Mouse (Mus musculus) heart, embryonic 14.5 days (tissue): ENCODE results near the gene Ubtf. TPM values are rescaled to one million over a fixed set of nuclear protein-coding genes. Genes with fewer than 3 reads are reported as not detected.

Source experiments
- ATAC-seq: fragments of 200-750 bp; cut with Nextera tagmentation; 2 replicates; pipeline ENCODE4 v1.8.0; 2017; ENCODE audit warnings: low read depth, moderate TSS enrichment; ENCODE audit not compliant: insufficient number of reproducible peaks, insufficient read depth, low FRiP score
- H3K27ac ChIP-seq, 2 experiments: fragments of 200-500 bp in 1 of 2; fragments of 300-500 bp in 1 of 2; sonication (generic) in 1 of 2; replicated peaks in 1 of 2; 2 replicates each; pipeline ENCODE4 v1.5.1; 2012 to 2014; ENCODE audit warnings: low read depth in 2 of 2, low read length in 2 of 2, control low read depth in 1 of 2, mild to moderate bottlenecking in 1 of 2, mixed read lengths in 1 of 2; ENCODE audit not compliant: control insufficient read depth in 1 of 2, insufficient read depth in 1 of 2
- H3K27me3 ChIP-seq: fragments of 300-500 bp; sonication (generic); 2 replicates; pipeline ENCODE4 v1.6.1; 2014; ENCODE audit warnings: mild to moderate bottlenecking, low read length, control low read depth; ENCODE audit not compliant: control insufficient read depth, insufficient read depth
- H3K36me3 ChIP-seq: fragments of 300-500 bp; sonication (generic); 2 replicates; pipeline ENCODE4 v1.6.1; 2014; ENCODE audit warnings: mild to moderate bottlenecking, control low read depth, low read length, mixed read lengths; ENCODE audit not compliant: control insufficient read depth, insufficient read depth
- H3K4me1 ChIP-seq, 2 experiments: fragments of 200-500 bp in 1 of 2; fragments of 300-500 bp in 1 of 2; sonication (generic) in 1 of 2; 2 replicates each; pipeline ENCODE4 v1.6.1; 2012 to 2014; ENCODE audit warnings: low read length in 2 of 2, control low read depth in 1 of 2, mixed read lengths in 1 of 2; ENCODE audit not compliant: control insufficient read depth in 2 of 2, insufficient read depth in 2 of 2
- H3K4me2 ChIP-seq: fragments of 300-500 bp; sonication (generic); 2 replicates; pipeline ENCODE4 v1.6.1; 2014; ENCODE audit warnings: mild to moderate bottlenecking, low read length
- H3K4me3 ChIP-seq, 2 experiments: fragments of 200-500 bp in 1 of 2; fragments of 300-500 bp in 1 of 2; sonication (generic) in 1 of 2; 2 replicates each; pipeline ENCODE4 v1.5.1; 2012 to 2014; ENCODE audit warnings: low read length in 2 of 2, mild to moderate bottlenecking in 2 of 2, control low read depth in 1 of 2, low read depth in 1 of 2, moderate library complexity in 1 of 2; ENCODE audit not compliant: control insufficient read depth in 1 of 2, insufficient read depth in 1 of 2
- H3K9ac ChIP-seq: fragments of 300-500 bp; sonication (generic); 2 replicates; pipeline ENCODE4 v1.6.1; 2014; ENCODE audit warnings: mild to moderate bottlenecking, low read length
- H3K9me3 ChIP-seq: fragments of 300-500 bp; sonication (generic); 2 replicates; pipeline ENCODE4 v1.6.1; 2016; ENCODE audit warnings: low read length, control low read depth; ENCODE audit not compliant: control insufficient read depth
- WGBS: fragments of 180-500 bp; shearing (Covaris S2); extraction: QIAGEN DNeasy Blood & Tissue Kit; methylation state at CpG from one replicate; pipeline ENCODE4 v1.1.7; 2014; 5-methylcytosine and 5-hydroxymethylcytosine counted together
- polyA plus RNA-seq: library from polyadenylated mRNA; unstranded; fragments of >200 nt; fragmentation: Nextera tagmentation; extraction: Ambion mirVana; gene quantifications from 2 replicates; pipeline ENCODE4 v1.2.1, GENCODE M21; 2014

The Ubtf gene
- polyA plus RNA-seq, 1 experiment from 2014 or later: 53.6 TPM

DNA sequence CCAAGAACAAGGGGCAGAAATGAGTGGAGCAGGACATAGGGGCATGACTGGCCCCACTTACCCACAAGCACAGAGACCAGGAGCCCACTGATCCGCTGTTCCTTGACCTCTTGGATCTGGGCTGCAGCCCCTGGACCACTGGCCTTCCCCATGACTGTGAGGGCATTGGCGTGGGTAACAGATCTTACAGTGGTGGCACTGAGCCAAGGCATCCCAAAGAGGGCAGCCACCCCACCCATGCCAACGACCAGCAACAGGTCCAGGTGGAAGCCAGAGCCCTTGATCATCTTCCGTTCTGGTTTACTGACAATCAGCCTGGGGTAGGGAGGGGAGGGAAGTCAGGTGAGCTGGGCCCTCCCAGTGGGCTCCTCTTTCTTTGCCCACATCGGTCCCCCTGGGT lies 32.8 kb upstream of the Ubtf start:
- H3K4me2 ChIP-seq: no peak overlapping the region
- no peak for ATAC-seq
- no peaks in the 10 kb centered on the region for H3K4me1 ChIP-seq
- WGBS: 49% methylated on average over 5 of the region's 5 CpGs
- no peak overlapping the region for H3K9ac ChIP-seq
- no peaks in the 10 kb centered on the region for H3K36me3 ChIP-seq
- H3K9me3 ChIP-seq: no peaks in the 10 kb centered on the region
- no peak overlapping the region for H3K27ac ChIP-seq
- H3K4me3 ChIP-seq: no peak overlapping the region
- peaks cover 28% of the 10 kb centered on the region for H3K27me3 ChIP-seq

DNA sequence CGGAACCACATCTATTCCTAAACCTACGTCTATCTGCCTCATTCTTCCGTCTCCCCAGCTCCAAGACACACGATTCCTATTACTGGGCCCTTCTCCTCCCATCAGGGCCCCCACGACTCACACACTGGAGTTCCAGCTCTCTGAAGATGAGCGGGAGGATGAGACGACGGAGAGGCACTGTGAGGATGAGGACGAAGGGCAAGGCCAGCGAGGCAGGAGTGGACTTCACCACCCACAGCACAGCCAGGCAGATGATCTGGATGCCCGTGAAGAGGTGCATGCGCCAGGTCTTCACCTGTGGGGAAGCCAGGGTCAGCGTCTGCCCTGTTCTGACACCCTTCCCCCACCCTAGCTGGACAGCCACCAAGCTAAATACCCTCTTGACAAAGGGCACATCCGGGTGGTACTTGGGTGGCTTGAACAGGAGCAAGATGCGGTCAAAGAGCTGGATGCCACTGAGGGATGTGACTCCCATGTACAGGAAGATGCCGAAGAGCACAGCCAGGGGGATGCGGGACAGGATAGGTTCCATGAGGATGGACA lies 31.5 kb upstream of the Ubtf start:
- Histone ChIP-seq H3K4me2 (no peak overlapping the region), H3K9ac (no peak overlapping the region), H3K4me1 (no peaks in the 10 kb centered on the region), H3K27me3 (peaks cover 15% of the 10 kb centered on the region; the same call in 1 of the 2 replicates), H3K27ac (no peak overlapping the region), H3K9me3 (no peaks in the 10 kb centered on the region), H3K4me3 (no peak overlapping the region), H3K36me3 (no peaks in the 10 kb centered on the region)
- no peak for ATAC-seq
- WGBS: 74% methylated on average over 17 of the region's 17 CpGs

DNA sequence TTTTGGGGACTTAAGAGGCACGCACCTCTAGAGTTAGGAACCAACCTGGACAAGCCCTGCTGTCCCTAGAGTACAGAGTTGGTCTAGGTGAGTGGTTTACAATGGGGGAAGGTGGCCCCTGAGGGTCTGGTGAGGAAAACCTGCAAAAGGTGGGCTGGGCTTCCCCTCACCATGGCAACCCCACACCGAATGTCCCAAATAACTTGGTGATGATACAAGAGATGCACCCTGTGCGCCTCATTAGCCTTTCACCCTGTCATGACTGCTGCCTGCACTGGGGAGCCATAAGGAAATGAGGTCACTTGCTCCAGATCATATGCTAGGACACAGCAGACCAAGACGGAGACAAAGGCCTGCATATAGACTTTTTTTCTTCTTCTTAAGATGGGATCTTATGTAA lies 30.9 kb upstream of the Ubtf start:
- Histone ChIP-seq H3K27ac (no peak overlapping the region), H3K36me3 (no peaks in the 10 kb centered on the region), H3K4me3 (no peak overlapping the region), H3K9ac (no peak overlapping the region), H3K4me2 (no peak overlapping the region), H3K4me1 (no peaks in the 10 kb centered on the region), H3K9me3 (no peaks in the 10 kb centered on the region), H3K27me3 (peaks cover 14% of the 10 kb centered on the region; the same call in 1 of the 2 replicates)
- ATAC-seq: no peak
- 72% methylated on average over 4 of the region's 4 CpGs for WGBS

DNA sequence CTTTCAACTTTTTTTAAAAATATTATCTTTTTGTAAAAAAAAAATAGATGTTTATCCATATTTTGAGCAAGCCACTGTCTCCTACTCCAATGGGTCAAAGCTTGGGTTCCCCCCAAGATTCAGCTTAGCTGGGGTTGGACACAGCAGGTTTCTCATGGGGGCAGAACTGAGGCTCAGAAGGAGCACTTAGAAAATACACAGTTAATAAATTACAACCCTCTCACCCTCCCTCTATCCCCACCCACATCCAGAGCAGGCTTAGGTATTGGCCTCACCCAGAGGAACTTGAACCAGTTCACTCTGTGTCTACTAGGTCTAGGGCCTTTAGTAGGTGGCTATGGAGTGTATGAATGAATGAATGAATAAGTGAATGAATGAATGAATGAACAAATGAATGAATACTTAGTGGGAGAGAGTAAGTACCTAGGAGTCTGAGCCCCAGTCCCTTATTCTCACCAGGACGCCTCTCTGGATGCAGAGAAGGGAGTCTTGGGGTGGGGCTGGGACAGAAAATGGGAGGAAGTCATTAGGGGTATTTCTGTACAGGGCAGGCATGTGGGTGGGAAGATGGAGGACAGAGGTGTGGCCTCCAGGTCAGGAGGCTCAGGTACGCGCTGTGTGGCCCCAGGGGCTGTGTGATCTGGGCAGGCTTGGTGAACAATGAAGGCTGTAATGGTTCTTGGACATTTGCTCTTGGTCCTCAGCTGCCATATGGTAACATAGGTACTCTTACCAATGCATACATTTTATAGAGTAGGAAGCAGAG lies 29.8 kb upstream of the Ubtf start:
- no peak overlapping the region for H3K9ac ChIP-seq
- peaks cover 14% of the 10 kb centered on the region; the same call in 1 of the 2 replicates for H3K27me3 ChIP-seq
- no peaks in the 10 kb centered on the region for H3K36me3 ChIP-seq
- no peaks in the 10 kb centered on the region for H3K4me1 ChIP-seq
- no peak overlapping the region for H3K4me2 ChIP-seq
- ATAC-seq: no peak
- no peak overlapping the region for H3K27ac ChIP-seq
- no peaks in the 10 kb centered on the region for H3K9me3 ChIP-seq
- 85% methylated on average over 3 of the region's 3 CpGs for WGBS
- H3K4me3 ChIP-seq: no peak overlapping the region

DNA sequence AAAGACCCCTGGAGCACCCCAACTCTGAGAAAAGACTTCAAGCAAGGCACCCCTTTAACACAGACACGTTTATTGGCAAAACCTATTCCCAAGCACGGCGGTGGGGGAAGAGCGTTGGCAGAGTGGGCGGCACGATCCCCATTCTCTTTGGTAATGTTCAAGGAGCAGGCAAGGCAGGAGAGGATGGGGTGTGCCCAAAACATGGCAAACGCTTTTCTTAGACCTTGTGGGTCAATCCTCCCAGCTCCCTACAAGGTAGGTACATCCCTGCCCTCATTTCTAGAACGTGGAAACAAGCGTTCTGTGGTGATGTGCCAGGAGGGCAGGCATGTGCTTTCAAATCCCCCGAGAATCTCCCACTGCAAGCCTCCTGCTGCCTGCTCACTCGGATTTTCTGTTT lies 29.2 kb upstream of the Ubtf start:
- H3K4me1 ChIP-seq: no peaks in the 10 kb centered on the region
- WGBS: 74% methylated on average over 11 of the region's 11 CpGs
- H3K27me3 ChIP-seq: peaks cover 14% of the 10 kb centered on the region; the same call in 1 of the 2 replicates
- no peaks in the 10 kb centered on the region for H3K9me3 ChIP-seq
- H3K27ac ChIP-seq: no peak overlapping the region
- ATAC-seq: no peak
- no peak overlapping the region for H3K4me2 ChIP-seq
- no peak overlapping the region for H3K9ac ChIP-seq
- no peak overlapping the region for H3K4me3 ChIP-seq
- H3K36me3 ChIP-seq: no peaks in the 10 kb centered on the region

DNA sequence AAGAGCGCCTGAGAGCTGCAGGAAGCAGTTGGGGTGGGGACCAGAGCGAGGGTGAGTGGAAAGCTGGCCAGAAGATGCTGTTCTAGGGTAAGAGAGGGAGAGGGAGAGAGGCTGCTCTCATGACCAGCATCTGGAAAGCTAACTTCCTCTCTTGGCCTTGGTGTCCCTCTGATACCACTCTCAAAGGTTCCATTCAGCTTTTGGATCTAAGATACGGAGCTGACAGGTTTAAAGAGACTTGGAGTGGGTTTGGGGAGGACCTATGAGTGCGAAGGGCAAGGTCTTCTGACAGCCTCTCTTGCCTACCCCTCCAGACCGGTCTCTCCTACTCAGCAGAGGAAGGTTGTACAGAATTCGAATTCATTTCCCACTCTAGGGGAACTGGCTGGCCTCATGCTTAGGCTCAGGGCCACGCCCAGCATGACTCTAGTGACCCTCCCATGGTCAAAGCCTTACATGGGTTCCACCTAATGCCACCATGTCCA lies 28.6 kb upstream of the Ubtf start:
- Histone ChIP-seq H3K4me3 (no peak overlapping the region), H3K27ac (no peak overlapping the region), H3K4me1 (no peaks in the 10 kb centered on the region), H3K9ac (no peak overlapping the region), H3K9me3 (no peaks in the 10 kb centered on the region), H3K36me3 (no peaks in the 10 kb centered on the region), H3K27me3 (peaks cover 12% of the 10 kb centered on the region; the same call in 1 of the 2 replicates), H3K4me2 (no peak overlapping the region)
- no peak for ATAC-seq
- 78% methylated on average over 7 of the region's 7 CpGs for WGBS

DNA sequence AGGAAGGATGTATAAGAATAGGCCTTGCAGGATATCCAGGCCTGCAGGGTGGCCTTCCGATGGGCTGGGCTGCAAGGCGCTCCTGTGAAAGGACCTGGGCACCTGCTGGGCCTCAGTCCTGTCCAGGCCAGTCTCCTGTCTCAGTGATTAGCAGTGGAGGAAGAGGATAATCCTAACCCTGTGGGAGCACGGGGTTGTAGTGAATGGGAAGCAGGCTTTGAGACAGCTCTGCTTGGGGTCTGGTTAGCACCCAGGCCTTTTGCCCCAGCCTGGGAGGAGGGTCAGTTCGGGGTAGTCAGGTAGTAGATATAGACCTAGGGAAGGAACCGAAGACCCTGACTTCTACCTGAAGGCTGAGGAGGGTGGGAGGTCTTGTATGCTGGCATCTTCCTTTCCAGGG lies 28.1 kb upstream of the Ubtf start:
- Histone ChIP-seq H3K27me3 (peaks cover 11% of the 10 kb centered on the region; the same call in 1 of the 2 replicates), H3K27ac (no peak overlapping the region), H3K4me2 (no peak overlapping the region), H3K36me3 (no peaks in the 10 kb centered on the region), H3K9ac (no peak overlapping the region), H3K4me1 (no peaks in the 10 kb centered on the region), H3K9me3 (no peaks in the 10 kb centered on the region), H3K4me3 (no peak overlapping the region)
- WGBS: 73% methylated on average over 5 of the region's 5 CpGs
- no peak for ATAC-seq
